Mouse (Mus musculus) kidney, embryonic 14.5 days (tissue): Measurements from ENCODE around the gene Eln. TPM values are rescaled to one million over a fixed set of nuclear protein-coding genes. Genes with fewer than 3 reads are reported as not detected.

ENCODE experiments used
- ATAC-seq: fragments of 200-750 bp; cut with Nextera tagmentation; 2 replicates; pipeline ENCODE4 v1.8.0; 2017; ENCODE audit warnings: moderate number of reproducible peaks, mild to moderate bottlenecking, moderate TSS enrichment, moderate library complexity; ENCODE audit not compliant: low FRiP score, low TSS enrichment
- H3K27ac ChIP-seq: fragments of 300-500 bp; sonication (generic); 2 replicates; pipeline ENCODE4 v1.5.1; 2014; ENCODE audit warnings: low read depth, mild to moderate bottlenecking, low read length, moderate library complexity, mixed read lengths
- H3K27me3 ChIP-seq: fragments of 300-500 bp; sonication (generic); 2 replicates; pipeline ENCODE4 v1.6.1; 2014; ENCODE audit warnings: mild to moderate bottlenecking, low read length; ENCODE audit not compliant: control insufficient read depth, insufficient read depth
- H3K36me3 ChIP-seq: fragments of 300-500 bp; sonication (generic); 2 replicates; pipeline ENCODE4 v1.6.1; 2014; ENCODE audit warnings: low read length, mixed read lengths; ENCODE audit not compliant: control insufficient read depth, insufficient read depth
- H3K4me1 ChIP-seq: fragments of 300-500 bp; sonication (generic); 2 replicates; pipeline ENCODE4 v1.6.1; 2014; ENCODE audit warnings: low read length, mixed read lengths; ENCODE audit not compliant: control insufficient read depth, insufficient read depth
- H3K4me2 ChIP-seq: fragments of 300-500 bp; sonication (generic); replicated peaks from 2 replicates; pipeline ENCODE4 v1.6.1; 2014; ENCODE audit warnings: low read depth, mild to moderate bottlenecking, low read length
- H3K4me3 ChIP-seq: fragments of 300-500 bp; sonication (generic); 2 replicates; pipeline ENCODE4 v1.5.1; 2014; ENCODE audit warnings: mild to moderate bottlenecking, low read length
- H3K9ac ChIP-seq: fragments of 300-500 bp; sonication (generic); 2 replicates; pipeline ENCODE4 v1.6.1; 2014; ENCODE audit warnings: low read depth, mild to moderate bottlenecking, low read length, moderate library complexity
- H3K9me3 ChIP-seq: fragments of 300-500 bp; sonication (generic); 2 replicates; pipeline ENCODE4 v1.6.1; 2016; ENCODE audit warnings: low read length; ENCODE audit not compliant: control insufficient read depth
- WGBS: fragments of 180-500 bp; shearing (Covaris S2); extraction: QIAGEN DNeasy Blood & Tissue Kit; methylation state at CpG from one replicate; pipeline ENCODE4 v1.1.7; 2014; 5-methylcytosine and 5-hydroxymethylcytosine counted together
- polyA plus RNA-seq: library from polyadenylated mRNA; unstranded; fragments of >200 nt; fragmentation: Nextera tagmentation; extraction: Ambion mirVana; gene quantifications from 2 replicates; pipeline ENCODE4 v1.2.1, GENCODE M21; 2014

The Eln gene
- polyA plus RNA-seq, 1 experiment from 2014 or later, result 9.5 TPM

- Histone ChIP-seq H3K36me3 (peaks cover 15% of the 10 kb centered on the region; the same call in 1 of the 2 replicates), H3K27me3 (no peaks in the 10 kb centered on the region), H3K9me3 (no peaks in the 10 kb centered on the region), H3K9ac (no peak overlapping the region), H3K27ac (no peak overlapping the region), H3K4me3 (no peak overlapping the region), H3K4me2 (no peak overlapping the region), H3K4me1 (peaks cover 15% of the 10 kb centered on the region)
- WGBS, result 97% methylated on average over 6 of the region's 6 CpGs
- ATAC-seq, result no peak
These were observed 74.5 kb downstream of the Eln start for GRCm38 (mm10) chr5:134672611-134673010.

DNA sequence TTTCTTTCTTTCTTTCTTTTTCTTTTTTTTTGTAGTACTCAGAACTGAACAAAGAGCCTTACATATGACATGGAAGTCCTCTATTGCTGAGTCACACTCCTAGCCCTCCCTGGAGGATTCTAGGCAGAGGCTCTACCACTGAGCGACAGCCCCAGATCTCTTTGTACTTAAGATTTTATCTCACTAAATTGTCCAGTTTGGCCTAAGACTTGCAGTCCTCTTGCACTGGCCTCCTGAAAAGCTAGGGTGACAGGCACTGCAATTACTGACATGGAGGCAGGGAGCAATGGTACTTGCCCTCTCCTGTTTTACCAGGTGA, 75.0 kb downstream of the Eln start:
- 73% methylated on average over 1 of the region's 1 CpGs for WGBS
- H3K4me3 ChIP-seq, result no peak overlapping the region
- no peak overlapping the region for H3K9ac ChIP-seq
- H3K9me3 ChIP-seq, result no peaks in the 10 kb centered on the region
- H3K27me3 ChIP-seq, result no peaks in the 10 kb centered on the region
- H3K36me3 ChIP-seq, result peaks cover 20% of the 10 kb centered on the region; the same call in 1 of the 2 replicates
- no peak overlapping the region for H3K4me2 ChIP-seq
- no peak overlapping the region for H3K27ac ChIP-seq
- no peak for ATAC-seq
- H3K4me1 ChIP-seq, result peaks cover 15% of the 10 kb centered on the region

- ATAC-seq, result no peak
- H3K9ac ChIP-seq, result no peak overlapping the region
- H3K27ac ChIP-seq, result no peak overlapping the region; the same call in 1 of the 2 replicates
- WGBS, result 70% methylated on average over 17 of the region's 17 CpGs
- peaks cover 20% of the 10 kb centered on the region; the same call in 1 of the 2 replicates for H3K36me3 ChIP-seq
- no peak overlapping the region for H3K4me2 ChIP-seq
- peaks cover 10% of the 10 kb centered on the region for H3K4me1 ChIP-seq
- no peaks in the 10 kb centered on the region for H3K27me3 ChIP-seq
- no peak overlapping the region for H3K4me3 ChIP-seq
- no peaks in the 10 kb centered on the region for H3K9me3 ChIP-seq
These were observed 75.6 kb downstream of the Eln start for GRCm38 (mm10) chr5:134671335-134672197.

- H3K9ac ChIP-seq, result no peak overlapping the region
- no peak for ATAC-seq
- no peak overlapping the region for H3K27ac ChIP-seq
These were observed 78.0 kb downstream of the Eln start for GRCm38 (mm10) chr5:134669001-134669708.

DNA sequence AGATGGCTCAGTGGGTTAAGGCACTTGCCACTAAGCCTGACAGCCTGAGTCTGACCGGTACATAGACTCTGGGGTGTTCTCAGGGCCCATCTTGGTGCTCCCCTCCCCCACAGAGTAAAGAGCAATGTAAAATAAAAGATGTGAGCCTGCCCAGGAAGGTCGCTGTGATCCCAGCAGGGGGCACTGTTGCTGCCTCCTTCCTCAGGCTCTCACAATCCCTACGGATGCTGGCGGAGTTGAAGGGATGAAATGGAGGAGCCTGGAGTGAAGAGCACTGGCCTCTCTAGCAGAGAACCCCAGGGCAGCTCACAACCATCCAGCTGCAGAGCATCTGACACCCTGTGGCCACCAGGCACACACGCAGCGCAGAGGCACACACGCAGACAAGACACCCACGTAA, 78.6 kb downstream of the Eln start:
- H3K4me2 ChIP-seq, result no peak overlapping the region
- WGBS, result 39% methylated on average over 8 of the region's 8 CpGs

More at GRCm38 (mm10) chr5:134669001-134669708, 78.0 kb downstream of the Eln start:
- Histone ChIP-seq H3K4me2 (no peak overlapping the region), H3K36me3 (peaks cover 31% of the 10 kb centered on the region), H3K9me3 (no peaks in the 10 kb centered on the region), H3K27me3 (no peaks in the 10 kb centered on the region), H3K4me3 (no peak overlapping the region), H3K4me1 (no peaks in the 10 kb centered on the region)
- 80% methylated on average over 20 of the region's 20 CpGs for WGBS

DNA sequence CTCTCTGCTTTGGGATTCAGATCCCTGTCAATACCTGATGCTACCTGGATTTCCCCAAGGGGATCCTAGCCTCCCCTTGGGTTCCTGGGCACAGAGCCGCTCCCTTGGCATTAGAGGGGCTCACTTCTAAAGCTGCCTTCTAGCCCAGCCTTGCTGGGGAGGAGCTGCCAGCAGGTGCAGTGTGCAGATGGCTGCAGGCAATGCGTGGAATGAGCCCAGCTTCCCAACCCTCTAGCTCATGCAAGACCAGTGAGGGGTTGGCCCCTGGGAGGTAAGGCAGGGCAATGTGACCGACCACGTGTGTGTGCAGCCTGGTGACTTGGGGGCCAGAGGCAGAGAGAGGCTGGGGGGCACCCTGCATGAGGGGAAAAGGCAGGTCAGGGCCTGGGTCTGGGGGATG, 90.4 kb downstream of the Eln start:
- Histone ChIP-seq H3K27ac (no peak overlapping the region), H3K27me3 (no peaks in the 10 kb centered on the region), H3K9ac (no peak overlapping the region), H3K9me3 (no peaks in the 10 kb centered on the region), H3K4me2 (no peak overlapping the region), H3K4me3 (no peak overlapping the region), H3K4me1 (no peaks in the 10 kb centered on the region), H3K36me3 (peaks cover 6% of the 10 kb centered on the region; the same call in 1 of the 2 replicates)
- ATAC-seq, result no peak
- 70% methylated on average over 4 of the region's 4 CpGs for WGBS

More for the DNA sequence above, 78.6 kb downstream of the Eln start:
- Histone ChIP-seq H3K27ac (no peak overlapping the region), H3K27me3 (no peaks in the 10 kb centered on the region), H3K36me3 (peaks cover 35% of the 10 kb centered on the region), H3K4me1 (no peaks in the 10 kb centered on the region), H3K9me3 (no peaks in the 10 kb centered on the region), H3K4me3 (no peak overlapping the region), H3K9ac (no peak overlapping the region)
- ATAC-seq, result peak; percentile 29; the same call in 1 of the 2 replicates

Other genes with a start within 250 kb of the Eln start
- gene Clip2, start 194.9 kb downstream of the Eln start, polyA plus RNA-seq, result 3.7 and 4.4 TPM in 2 replicates
- gene Syna, start 187.2 kb downstream of the Eln start, polyA plus RNA-seq, result 0.14 TPM in 1 of 2 replicates, not detected in the other
- gene Rfc2, start 166.0 kb downstream of the Eln start, polyA plus RNA-seq, result 309 and 333 TPM in 2 replicates
- gene Lat2, start 132.3 kb downstream of the Eln start, polyA plus RNA-seq, result 1.8 and 2.2 TPM in 2 replicates
- gene Eif4h, start 107.8 kb downstream of the Eln start, polyA plus RNA-seq, result 463 and 491 TPM in 2 replicates
- 6.7 and 9.1 TPM in 2 replicates for gene Limk1, start 58.7 kb downstream of the Eln start, polyA plus RNA-seq
- not detected in 2 replicates for gene Tmem270, start 159.4 kb upstream of the Eln start, polyA plus RNA-seq
- gene Cldn13, start 168.2 kb upstream of the Eln start, polyA plus RNA-seq, result 0.20 and 0.24 TPM in 2 replicates
- gene Mettl27, start 185.0 kb upstream of the Eln start, polyA plus RNA-seq, result 19.4 and 26.6 TPM in 2 replicates
- gene Cldn4, start 199.6 kb upstream of the Eln start, polyA plus RNA-seq, result 73.4 and 76.1 TPM in 2 replicates
- gene Cldn3, start 238.9 kb upstream of the Eln start, polyA plus RNA-seq, result 47.0 and 54.7 TPM in 2 replicates